Mouse (Mus musculus): Measurements from ENCODE around the gene Gm29797. TPM values are rescaled to one million over a fixed set of nuclear protein-coding genes. Genes with fewer than 3 reads are reported as not detected.

The Gm29797 gene
- total RNA-seq, 2 experiments from 2014 or later: 0.83 to 1.4 TPM

DNA sequence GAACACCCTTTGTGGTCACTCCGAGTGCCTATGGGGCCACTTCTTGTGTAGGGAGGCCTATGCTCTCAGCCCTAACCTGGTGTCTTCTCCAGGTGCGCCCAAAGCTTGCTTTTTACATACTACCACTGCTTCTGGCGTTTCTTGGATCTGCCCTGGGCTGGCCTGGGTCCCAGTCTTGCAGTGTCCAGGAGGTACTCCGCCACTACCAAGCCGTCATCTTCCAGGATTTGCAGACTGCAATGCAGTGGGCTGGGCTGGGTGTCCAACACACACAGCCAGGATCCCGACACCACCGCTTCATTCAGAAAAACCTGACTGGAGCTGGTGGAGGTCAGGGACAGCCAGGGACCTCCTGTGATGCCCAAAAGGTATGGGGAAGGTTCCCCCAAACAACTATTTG is 1.7 kb downstream of the Gm29797 start:
- peak overlapping the region; percentile 77 for H3K27ac ChIP-seq
- H3K4me3 ChIP-seq: no peak overlapping the region
- TF ChIP-seq CTCF (conservative IDR thresholded peaks at IDR 0.05): no peak
- DNase-seq (ENCODE audit: low spot score in 2 of 2): no peak

- peak; percentile 59 to 60 for DNase-seq (ENCODE audit: low spot score in 2 of 2)
- TF ChIP-seq CTCF (conservative IDR thresholded peaks at IDR 0.05): no peak
- H3K4me3 ChIP-seq: no peak overlapping the region
- peak overlapping the region; percentile 77 for H3K27ac ChIP-seq
Observed at GRCm38 (mm10) chr2:181658930-181659555, 2.2 kb downstream of the Gm29797 start.

- peak; percentile 84 for TF ChIP-seq CTCF (conservative IDR thresholded peaks at IDR 0.05)
- Histone ChIP-seq H3K4me3 (no peak overlapping the region), H3K27ac (peak overlapping the region; percentile 77)
- peak; percentile 84 to 91 for DNase-seq (ENCODE audit: low spot score in 2 of 2)
Observed at GRCm38 (mm10) chr2:181659609-181660055, 2.8 kb downstream of the Gm29797 start.

GRCm38 (mm10) chr2:181662620-181663297 is 5.9 kb downstream of the Gm29797 start:
- TF ChIP-seq CTCF (conservative IDR thresholded peaks at IDR 0.05): no peak
- peak overlapping the region; percentile 55; the same call in 1 of the 2 replicates for H3K27ac ChIP-seq
- no peak overlapping the region for H3K4me3 ChIP-seq

DNA sequence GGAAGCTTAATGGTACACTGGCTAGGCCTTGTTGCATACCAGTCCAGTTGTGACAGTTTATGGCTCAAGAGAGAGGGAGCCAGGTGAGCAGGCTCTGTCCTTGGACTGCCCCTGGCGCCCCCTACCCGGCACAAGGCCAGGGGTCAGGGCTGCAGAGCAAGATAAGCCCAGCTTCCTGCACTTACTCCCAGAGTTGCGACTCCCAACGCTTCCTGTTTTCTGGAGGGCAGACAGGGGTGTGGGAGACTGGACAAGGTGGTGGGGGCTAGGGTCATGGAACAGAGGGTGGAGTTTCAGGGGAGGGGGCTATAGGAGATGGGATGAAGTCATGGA is 6.4 kb downstream of the Gm29797 start:
- Histone ChIP-seq H3K4me3 (no peak overlapping the region), H3K27ac (peak overlapping the region; percentile 55; the same call in 1 of the 2 replicates)
- no peak for DNase-seq (ENCODE audit: low spot score in 2 of 2)
- TF ChIP-seq CTCF (conservative IDR thresholded peaks at IDR 0.05): no peak

More at GRCm38 (mm10) chr2:181662620-181663297, 5.9 kb downstream of the Gm29797 start:
- no peak for DNase-seq (ENCODE audit: low spot score in 2 of 2)

DNA sequence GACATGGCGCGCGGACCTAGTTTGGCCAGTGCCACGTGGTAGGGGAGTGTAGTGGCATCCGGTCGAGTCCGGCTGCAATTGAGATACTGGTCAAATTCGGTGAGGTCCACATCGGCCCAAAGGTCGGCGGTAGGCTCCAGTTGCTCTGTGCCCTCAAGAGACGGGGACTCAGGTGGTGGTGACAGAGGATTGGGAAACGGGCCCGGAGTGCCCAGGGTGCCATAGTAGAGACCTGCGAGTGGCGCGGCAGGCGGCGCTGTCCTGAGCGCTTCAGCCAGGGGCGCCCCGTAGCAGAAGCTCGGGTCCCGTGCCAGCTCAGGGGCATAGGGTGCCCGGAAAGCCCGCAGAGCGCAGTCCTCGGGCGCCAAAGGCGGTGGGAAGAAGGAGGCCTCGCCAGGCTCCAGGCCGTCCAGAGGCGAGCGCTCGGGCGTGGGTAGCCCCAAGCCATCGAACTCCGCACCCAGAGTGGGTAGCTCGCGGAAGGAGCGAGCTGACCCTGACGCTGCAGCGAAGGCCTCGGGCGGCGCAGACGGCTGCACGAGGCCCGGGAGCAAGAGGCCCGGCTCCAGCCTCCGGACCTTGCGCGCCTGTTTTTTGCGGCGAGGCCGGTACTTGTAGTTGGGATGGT is 13.6 kb downstream of the Gm29797 start:
- no peak for DNase-seq (ENCODE audit: low spot score in 2 of 2)
- peak overlapping the region; percentile 79 for H3K27ac ChIP-seq
- peak overlapping the region; percentile 60 for H3K4me3 ChIP-seq
- TF ChIP-seq CTCF (conservative IDR thresholded peaks at IDR 0.05): peak; percentile 41

DNA sequence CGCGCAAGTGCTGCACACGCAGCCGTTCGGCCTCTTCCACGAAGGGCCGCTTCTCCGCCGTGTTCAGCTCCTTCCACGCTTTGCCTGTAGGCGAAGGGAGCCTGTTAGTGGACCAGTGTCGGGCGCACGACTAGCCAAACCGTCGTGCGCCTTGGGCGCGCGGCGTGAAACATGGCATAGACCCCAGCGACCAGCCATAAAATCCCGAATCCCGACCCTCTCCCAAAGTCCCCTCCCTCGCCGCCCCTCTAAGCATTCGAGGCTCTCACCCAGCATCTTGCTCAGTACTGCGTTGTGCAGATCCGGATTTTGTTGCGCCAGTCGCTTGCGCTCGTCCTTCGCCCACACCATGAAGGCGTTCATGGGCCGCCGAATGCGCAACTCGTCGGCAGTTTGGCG is 14.1 kb downstream of the Gm29797 start:
- Histone ChIP-seq H3K4me3 (peak overlapping the region; percentile 60), H3K27ac (peak overlapping the region; percentile 79)
- TF ChIP-seq CTCF (conservative IDR thresholded peaks at IDR 0.05): no peak
- DNase-seq (ENCODE audit: low spot score in 2 of 2): no peak

DNA sequence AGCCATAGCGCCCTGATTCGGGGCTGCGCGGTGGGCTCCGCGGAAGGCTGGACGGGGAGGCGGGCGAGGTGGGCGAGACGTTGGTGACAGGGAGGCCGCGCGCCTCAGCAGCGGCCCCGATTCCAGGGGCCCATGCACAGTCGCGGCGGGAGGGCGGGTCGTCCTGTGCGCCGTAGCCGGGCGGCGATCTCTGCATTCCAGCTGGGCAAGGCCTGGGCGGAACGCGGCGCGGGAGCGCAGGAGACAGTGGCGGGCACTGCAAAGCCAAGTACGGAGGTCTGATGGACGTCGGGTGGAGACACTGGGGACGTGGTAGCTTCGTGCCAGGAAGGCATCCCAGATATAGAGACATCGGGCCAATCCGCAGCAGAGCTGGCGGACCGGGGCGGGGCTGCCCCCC is 14.5 kb downstream of the Gm29797 start, which contains the start of gene Sox18:
TSS of gene Sox18 (minus strand) at position 315 of the 400 bp plus-strand sequence.
- H3K4me3 ChIP-seq: peak within 1 kb of the TSS; percentile 60

DNA sequence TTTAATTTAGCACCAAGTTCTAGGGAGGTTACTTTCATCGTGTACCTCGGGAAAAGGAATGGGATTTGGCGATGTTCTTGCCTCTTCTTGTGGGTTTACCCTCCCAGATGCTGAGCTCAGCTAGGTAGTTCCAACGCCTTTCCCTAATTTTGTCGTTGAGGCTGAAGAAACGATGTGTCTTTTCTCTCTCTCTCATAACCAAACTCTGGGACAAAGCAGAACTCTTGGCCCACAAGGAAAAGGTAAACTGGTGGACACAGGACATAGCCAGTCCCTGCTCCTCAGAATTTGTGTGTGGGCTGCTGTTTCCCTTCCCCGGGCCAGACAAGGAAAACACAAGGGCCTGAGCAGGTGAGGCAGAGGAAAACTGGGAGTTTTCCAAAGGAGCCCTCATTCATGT is 15.2 kb downstream of the Gm29797 start:
- no peak for TF ChIP-seq CTCF (conservative IDR thresholded peaks at IDR 0.05)
- DNase-seq (ENCODE audit: low spot score in 2 of 2): no peak
- Histone ChIP-seq H3K27ac (peak overlapping the region; percentile 79; the same call in 1 of the 2 replicates), H3K4me3 (peak overlapping the region; percentile 60; the same call in 1 of the 2 replicates)

More for the DNA sequence above, 14.5 kb downstream of the Gm29797 start, which contains the start of gene Sox18:
- peak within 1 kb of the TSS; percentile 79 for H3K27ac ChIP-seq
- no peak for TF ChIP-seq CTCF (conservative IDR thresholded peaks at IDR 0.05)
- no peak for DNase-seq (ENCODE audit: low spot score in 2 of 2)

DNA sequence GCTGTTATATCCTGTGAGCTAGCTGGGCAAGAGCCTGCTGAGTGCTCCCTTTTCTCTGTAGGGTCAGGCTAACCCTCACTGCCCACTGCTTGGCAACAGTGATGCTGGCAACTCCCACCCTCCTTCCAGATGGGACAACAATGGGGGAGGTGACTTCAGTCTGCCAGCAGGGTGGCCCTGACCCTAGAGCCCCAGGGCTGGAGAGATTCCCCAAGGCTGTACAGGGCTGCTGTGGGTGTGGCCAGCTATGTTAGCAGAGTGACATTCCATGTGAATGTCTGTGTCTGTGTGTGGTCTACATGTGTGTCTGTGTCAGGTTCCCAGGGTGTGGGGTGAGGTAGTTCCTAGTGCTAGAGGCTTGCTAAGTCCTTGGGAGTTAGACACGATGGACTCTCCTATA is 16.7 kb downstream of the Gm29797 start:
- no peak overlapping the region for H3K4me3 ChIP-seq
- peak overlapping the region; percentile 43; the same call in 1 of the 2 replicates for H3K27ac ChIP-seq
- no peak for TF ChIP-seq CTCF (conservative IDR thresholded peaks at IDR 0.05)
- DNase-seq (ENCODE audit: low spot score in 2 of 2): no peak

GRCm38 (mm10) chr2:181674934-181675333 is 18.1 kb downstream of the Gm29797 start:
- Histone ChIP-seq H3K4me3 (no peak overlapping the region), H3K27ac (peak overlapping the region; percentile 84)
- no peak for DNase-seq (ENCODE audit: low spot score in 2 of 2)
- TF ChIP-seq CTCF (conservative IDR thresholded peaks at IDR 0.05): no peak

DNA sequence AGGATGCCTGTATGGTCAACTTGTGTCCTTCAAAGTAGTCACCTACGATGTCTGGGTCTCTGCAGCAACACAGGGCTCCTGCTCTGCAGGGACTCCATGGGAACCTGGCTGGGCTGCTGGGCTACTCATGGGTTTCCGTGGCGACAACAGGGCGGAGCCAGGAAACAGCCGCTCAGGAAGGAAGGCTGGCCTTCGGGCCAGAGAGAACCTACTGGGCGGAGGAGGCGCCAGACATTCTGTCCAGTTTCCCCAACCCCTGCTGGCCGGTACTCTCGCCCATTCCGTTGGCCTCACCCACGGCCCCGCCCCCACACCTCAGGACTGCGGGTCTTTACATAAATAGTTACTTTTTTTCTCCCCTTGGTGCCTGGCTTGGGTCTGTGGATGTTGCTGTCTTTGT is 18.6 kb downstream of the Gm29797 start:
- DNase-seq (ENCODE audit: low spot score in 2 of 2): peak in 1 of 2 experiments; percentile 36
- H3K27ac ChIP-seq: peak overlapping the region; percentile 84
- TF ChIP-seq CTCF (conservative IDR thresholded peaks at IDR 0.05): peak; percentile 36
- peak overlapping the region; percentile 29 for H3K4me3 ChIP-seq

DNA sequence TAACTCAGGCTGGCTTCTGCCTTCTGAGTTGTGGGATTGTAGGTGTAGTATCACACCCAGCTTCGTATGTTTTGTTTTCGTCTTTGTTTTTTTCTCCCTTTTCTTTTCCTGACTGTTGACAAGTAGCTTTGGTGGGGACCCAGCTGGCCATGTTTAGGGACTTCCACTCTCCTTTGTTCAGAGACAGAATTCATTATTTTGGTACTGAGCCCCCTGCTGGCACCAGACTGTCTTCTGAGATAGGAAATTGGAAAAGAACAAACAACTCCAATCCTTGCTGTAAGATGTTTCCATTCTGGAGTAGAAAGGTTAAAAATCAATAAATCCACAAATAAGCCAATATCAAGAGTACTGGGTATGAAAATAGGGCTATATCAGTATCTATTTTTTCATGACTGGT is 19.6 kb downstream of the Gm29797 start:
- TF ChIP-seq CTCF (conservative IDR thresholded peaks at IDR 0.05): peak; percentile 68
- DNase-seq (ENCODE audit: low spot score in 2 of 2): no peak
- Histone ChIP-seq H3K4me3 (no peak overlapping the region), H3K27ac (peak overlapping the region; percentile 84)

Data from layer of hippocampus, adult 2 months (tissue).